Mouse (Mus musculus) myocyte (in vitro differentiated cells): ENCODE data around the gene Ptprd. TPM values are rescaled to one million over a fixed set of nuclear protein-coding genes. Genes with fewer than 3 reads are reported as not detected.

Experiments used
- H3K27me3 ChIP-seq: one replicate; pipeline ENCODE4 v1.6.1; 2011; ENCODE audit not compliant: control insufficient read depth, insufficient read depth, insufficient read length
- H3K36me3 ChIP-seq: one replicate; pipeline ENCODE4 v1.6.1; 2011; ENCODE audit not compliant: control insufficient read depth, insufficient read depth
- H3K4me2 ChIP-seq: one replicate; pipeline ENCODE4 v1.6.1; 2011; ENCODE audit warnings: low read depth, control low read depth
- H3K4me3 ChIP-seq: one replicate; pipeline ENCODE4 v1.5.1; 2011; ENCODE audit warnings: mild to moderate bottlenecking, control low read depth, moderate library complexity
- H3K79me2 ChIP-seq: one replicate; pipeline ENCODE4 v1.6.1; 2011; ENCODE audit not compliant: control insufficient read depth, insufficient read depth
- H3ac ChIP-seq: one replicate; pipeline ENCODE4 v1.6.1; 2011; ENCODE audit not compliant: control insufficient read depth, insufficient read length
- CEBPB ChIP-seq: IDR thresholded peaks from 2 replicates; pipeline ENCODE4 v1.6.1; 2011; ENCODE audit warnings: mild to moderate bottlenecking, moderate library complexity; ENCODE audit not compliant: poor library complexity, insufficient read depth, severe bottlenecking
- E2F4 ChIP-seq: IDR thresholded peaks from one replicate; pipeline ENCODE4 v1.6.1; 2011; ENCODE audit warnings: mild to moderate bottlenecking, control low read depth, moderate library complexity; ENCODE audit not compliant: insufficient read depth
- MAX ChIP-seq: IDR thresholded peaks from one replicate; pipeline ENCODE4 v1.6.1; 2011; ENCODE audit warnings: low read depth, mild to moderate bottlenecking, control low read depth
- MYOD1 ChIP-seq, 3 experiments: IDR thresholded peaks; one replicate each; pipeline ENCODE4 v1.6.1; 2011; ENCODE audit warnings: control low read depth in 2 of 3, low read depth in 2 of 3, mild to moderate bottlenecking in 2 of 3, moderate library complexity in 1 of 3; ENCODE audit not compliant: insufficient read length in 2 of 3, control insufficient read depth in 1 of 3
- MYOG ChIP-seq, 3 experiments: IDR thresholded peaks; one replicate each; pipeline ENCODE4 v1.6.1; 2011; ENCODE audit warnings: control low read depth in 2 of 3, low read depth in 2 of 3, mild to moderate bottlenecking in 2 of 3; ENCODE audit not compliant: insufficient read length in 2 of 3, control insufficient read depth in 1 of 3, insufficient read depth in 1 of 3
- POLR2A ChIP-seq: IDR thresholded peaks from one replicate; pipeline ENCODE4 v1.6.1; 2011; ENCODE audit warnings: low read depth, mild to moderate bottlenecking, control low read depth, moderate library complexity; ENCODE audit not compliant: insufficient read length
- POLR2AphosphoS2 ChIP-seq: IDR thresholded peaks from one replicate; pipeline ENCODE4 v1.6.1; 2011; ENCODE audit warnings: low read depth, control low read depth; ENCODE audit not compliant: insufficient read length
- REST ChIP-seq: IDR thresholded peaks from one replicate; pipeline ENCODE4 v1.6.1; 2011; ENCODE audit warnings: mild to moderate bottlenecking, control low read depth, moderate library complexity; ENCODE audit not compliant: insufficient read depth, insufficient read length
- SRF ChIP-seq: IDR thresholded peaks from one replicate; pipeline ENCODE4 v1.6.1; 2011; ENCODE audit warnings: low read depth; ENCODE audit not compliant: control insufficient read depth, insufficient read length
- TCF12 ChIP-seq: IDR thresholded peaks from one replicate; pipeline ENCODE4 v1.6.1; 2011; ENCODE audit warnings: mild to moderate bottlenecking, control low read depth; ENCODE audit not compliant: poor library complexity, insufficient read depth, severe bottlenecking
- TCF3 ChIP-seq: IDR thresholded peaks from one replicate; pipeline ENCODE4 v1.6.1; 2011; ENCODE audit warnings: low read depth, control low read depth; ENCODE audit not compliant: insufficient read length
- USF1 ChIP-seq: IDR thresholded peaks from one replicate; pipeline ENCODE4 v1.6.1; 2011; ENCODE audit warnings: low read depth, mild to moderate bottlenecking, control low read depth, moderate library complexity
- polyA plus RNA-seq: library from polyadenylated mRNA; unstranded; fragments of >200 nt; fragmentation: generic; extraction: Trizol; gene quantifications from one replicate; pipeline ENCODE4 v1.2.1, GENCODE M21; 2012; ENCODE audit warnings: missing spikeins

Ptprd gene
- polyA plus RNA-seq, 1 experiment: 2.9 TPM

DNA sequence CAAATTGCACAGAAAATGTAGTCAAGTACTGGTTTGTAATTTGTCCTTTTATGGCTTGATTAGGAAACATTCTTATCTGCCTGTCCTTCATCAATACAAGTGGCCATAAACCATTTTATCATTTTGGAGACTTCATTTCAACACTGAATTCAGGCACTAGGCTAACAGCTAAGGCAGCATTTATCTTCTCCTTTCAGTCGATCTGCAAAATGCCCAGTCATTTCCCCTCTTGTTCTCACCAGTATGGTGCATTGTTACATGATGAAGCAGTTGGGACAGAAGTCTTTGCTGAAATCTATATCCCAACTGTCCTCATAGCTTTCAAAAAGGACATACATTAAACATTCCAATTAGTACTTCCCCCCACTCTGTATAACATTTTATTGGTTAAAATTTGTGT lies 1100.9 kb downstream of the Ptprd start:
- Histone ChIP-seq H3ac (no peak overlapping the region), H3K4me3 (no peak overlapping the region), H3K36me3 (no peaks in the 10 kb centered on the region), H3K4me2 (no peak overlapping the region), H3K27me3 (no peaks in the 10 kb centered on the region), H3K79me2 (no peaks in the 10 kb centered on the region)
- TF ChIP-seq SRF: no peak
- no peak for TF ChIP-seq POLR2A
- no peak for TF ChIP-seq E2F4
- TF ChIP-seq MAX: no peak
- TF ChIP-seq TCF3: no peak
- TF ChIP-seq MYOG (IDR thresholded peaks at IDR 0.05; ENCODE audit: control insufficient read depth in 1 of 3, insufficient read depth in 1 of 3, insufficient read length in 2 of 3, low read depth in 2 of 3): no peak
- TF ChIP-seq CEBPB: no peak
- TF ChIP-seq REST: no peak
- no peak for TF ChIP-seq POLR2AphosphoS2
- no peak for TF ChIP-seq USF1
- TF ChIP-seq MYOD1 (IDR thresholded peaks at IDR 0.05; ENCODE audit: control insufficient read depth in 1 of 3, insufficient read length in 2 of 3, low read depth in 2 of 3): no peak
- no peak for TF ChIP-seq TCF12

DNA sequence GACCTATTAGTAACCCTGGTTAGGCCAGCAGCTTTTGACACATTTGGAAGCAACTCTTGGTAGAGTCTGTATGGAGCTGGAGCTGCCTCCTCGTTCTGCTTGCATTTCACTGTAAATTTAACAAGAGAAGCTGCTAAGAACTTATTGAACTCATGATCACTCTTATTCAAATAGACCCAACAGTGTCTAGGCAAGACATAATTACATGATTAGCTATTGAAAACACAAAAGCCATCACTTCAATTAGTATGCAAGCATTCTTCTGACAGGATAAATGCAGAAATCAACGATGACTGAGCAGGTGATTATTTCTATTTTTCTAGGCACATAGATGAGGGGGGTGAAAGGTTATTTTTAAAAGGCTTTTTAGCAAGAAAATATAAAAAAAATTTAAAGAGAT lies 1104.5 kb downstream of the Ptprd start:
- no peak for TF ChIP-seq REST
- TF ChIP-seq MYOD1 (IDR thresholded peaks at IDR 0.05; ENCODE audit: control insufficient read depth in 1 of 3, insufficient read length in 2 of 3, low read depth in 2 of 3): no peak
- TF ChIP-seq POLR2AphosphoS2: no peak
- no peak for TF ChIP-seq MYOG (IDR thresholded peaks at IDR 0.05; ENCODE audit: control insufficient read depth in 1 of 3, insufficient read depth in 1 of 3, insufficient read length in 2 of 3, low read depth in 2 of 3)
- TF ChIP-seq TCF12: no peak
- TF ChIP-seq SRF: no peak
- TF ChIP-seq TCF3: no peak
- TF ChIP-seq MAX: no peak
- no peak for TF ChIP-seq POLR2A
- no peak for TF ChIP-seq E2F4
- TF ChIP-seq USF1: no peak
- no peak for TF ChIP-seq CEBPB
- Histone ChIP-seq H3K36me3 (no peaks in the 10 kb centered on the region), H3K4me3 (no peak overlapping the region), H3K79me2 (no peaks in the 10 kb centered on the region), H3K27me3 (no peaks in the 10 kb centered on the region), H3ac (no peak overlapping the region), H3K4me2 (no peak overlapping the region)

DNA sequence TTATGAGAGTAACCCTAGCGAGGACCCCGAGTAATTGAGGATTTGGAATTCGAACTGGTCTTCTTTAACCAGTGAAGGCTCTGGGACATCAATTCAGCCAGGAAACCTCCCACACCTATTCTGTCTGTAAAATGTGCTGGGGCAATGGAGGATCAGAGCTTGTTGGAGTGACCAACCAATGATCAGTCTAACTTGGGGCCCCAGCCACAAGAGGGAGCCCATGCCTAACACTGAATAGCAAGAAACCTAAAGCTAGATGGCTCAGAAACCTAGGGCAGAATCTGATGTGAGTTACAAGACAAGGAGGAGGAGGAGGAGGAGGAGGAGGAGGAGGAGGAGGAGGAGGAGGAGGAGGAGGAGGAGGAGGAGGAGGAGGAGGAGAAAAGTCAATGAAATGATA lies 1128.6 kb downstream of the Ptprd start:
- H3K79me2 ChIP-seq: no peaks in the 10 kb centered on the region
- no peak overlapping the region for H3K4me2 ChIP-seq
- no peak overlapping the region for H3ac ChIP-seq
- H3K36me3 ChIP-seq: no peaks in the 10 kb centered on the region
- no peak overlapping the region for H3K4me3 ChIP-seq
- no peaks in the 10 kb centered on the region for H3K27me3 ChIP-seq
- TF ChIP-seq E2F4: no peak
- no peak for TF ChIP-seq TCF12
- TF ChIP-seq MAX: no peak
- TF ChIP-seq POLR2A: no peak
- no peak for TF ChIP-seq POLR2AphosphoS2
- no peak for TF ChIP-seq CEBPB
- no peak for TF ChIP-seq TCF3

DNA sequence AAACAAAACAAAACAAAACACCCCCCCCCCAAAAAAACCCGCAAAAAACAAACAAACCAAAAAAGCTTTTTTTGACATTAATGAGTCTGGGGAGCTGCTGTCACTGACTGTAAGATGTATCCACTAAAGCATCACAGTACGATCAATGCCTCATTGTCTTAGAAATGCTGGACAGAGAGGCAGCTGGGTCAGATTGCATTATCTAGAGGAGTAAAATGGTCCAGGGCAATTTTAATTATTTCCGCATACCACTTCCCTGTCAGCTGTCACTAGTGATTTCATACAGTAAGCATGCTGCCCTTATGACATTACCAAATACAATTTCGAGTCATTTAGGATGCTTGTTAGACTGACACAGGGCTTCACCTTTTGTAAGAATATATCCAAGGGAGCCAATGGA lies 1134.2 kb downstream of the Ptprd start:
- no peak overlapping the region for H3ac ChIP-seq
- H3K79me2 ChIP-seq: no peaks in the 10 kb centered on the region
- H3K4me3 ChIP-seq: no peak overlapping the region
- no peak overlapping the region for H3K4me2 ChIP-seq
- TF ChIP-seq SRF (no peak), MAX (no peak), POLR2A (no peak), TCF12 (no peak), TCF3 (no peak), MYOG (IDR thresholded peaks at IDR 0.05; ENCODE audit: control insufficient read depth in 1 of 3, insufficient read depth in 1 of 3, insufficient read length in 2 of 3, low read depth in 2 of 3) (no peak)
- H3K36me3 ChIP-seq: no peaks in the 10 kb centered on the region
- H3K27me3 ChIP-seq: no peaks in the 10 kb centered on the region

DNA sequence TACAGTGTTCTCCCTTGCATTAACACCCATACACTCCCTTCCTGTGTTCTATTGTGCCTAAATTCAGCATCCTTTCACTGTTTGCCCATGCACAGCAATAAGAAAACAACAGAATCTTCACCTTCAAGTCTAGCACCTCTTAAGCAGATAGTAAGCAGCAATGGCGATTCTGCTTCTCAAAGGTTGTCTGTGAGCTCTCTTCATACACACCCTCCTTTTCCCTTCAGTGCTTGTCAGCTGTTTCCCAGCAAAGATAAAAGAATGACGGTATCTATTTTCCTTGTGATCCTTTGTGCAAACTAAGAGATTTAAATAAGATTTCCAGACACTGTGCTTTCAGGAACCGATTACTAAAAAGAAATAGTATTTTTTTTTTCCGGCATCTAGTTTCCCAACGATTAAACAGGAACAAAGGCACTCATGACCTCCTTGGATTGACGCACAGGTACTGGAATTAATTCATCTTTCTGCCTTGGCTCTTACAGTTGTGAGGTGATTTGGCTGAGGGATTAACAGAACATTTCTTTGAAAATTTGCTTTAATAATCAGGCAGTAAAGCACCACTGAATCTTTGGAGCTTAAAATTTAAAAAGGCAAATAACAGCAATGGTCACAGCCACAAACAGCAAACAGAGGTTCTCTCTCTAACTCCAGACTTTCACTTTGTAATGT lies 1161.1 kb downstream of the Ptprd start:
- H3K4me2 ChIP-seq: no peak overlapping the region
- no peaks in the 10 kb centered on the region for H3K79me2 ChIP-seq
- no peak overlapping the region for H3ac ChIP-seq
- H3K4me3 ChIP-seq: no peak overlapping the region
- no peaks in the 10 kb centered on the region for H3K27me3 ChIP-seq
- TF ChIP-seq TCF12 (no peak), MYOD1 (IDR thresholded peaks at IDR 0.05; ENCODE audit: control insufficient read depth in 1 of 3, insufficient read length in 2 of 3, low read depth in 2 of 3) (no peak), POLR2A (no peak), USF1 (no peak), TCF3 (no peak), MAX (no peak), SRF (no peak), REST (no peak), E2F4 (no peak), CEBPB (no peak), MYOG (IDR thresholded peaks at IDR 0.05; ENCODE audit: control insufficient read depth in 1 of 3, insufficient read depth in 1 of 3, insufficient read length in 2 of 3, low read depth in 2 of 3) (no peak)
- H3K36me3 ChIP-seq: no peaks in the 10 kb centered on the region
